Mouse (Mus musculus): ENCODE results near the gene Fbxw14.
"Not testable (repeated sequence)": the region's sequence is repeated elsewhere in the genome, so short reads cannot be mapped to it uniquely, and the experiment has no call there.

The Fbxw14 gene

DNA sequence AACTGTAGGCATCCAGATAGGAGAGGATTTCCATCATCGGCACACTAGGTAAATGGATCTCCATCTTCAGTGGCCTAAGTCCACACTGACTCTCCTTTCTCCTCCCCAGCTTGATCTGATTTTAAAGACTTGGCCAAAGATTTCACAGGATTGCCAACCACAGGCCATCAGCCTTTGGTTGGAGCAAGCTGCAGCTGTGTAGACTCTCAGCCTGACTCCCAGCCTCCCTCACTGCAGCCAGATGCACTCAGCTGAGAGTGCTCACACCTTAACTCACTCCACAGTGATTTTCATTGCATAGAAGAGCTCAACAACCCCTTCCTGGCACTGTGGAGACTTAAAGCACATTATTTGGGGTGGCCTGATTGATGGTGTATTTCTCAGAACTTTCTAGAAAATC, at the start of gene Fbxw14:
Fbxw14 (minus strand) TSS at position 101 of the 400 bp plus-strand sequence.
- not testable (repeated sequence) for DNase-seq (ENCODE audit: low spot score)

DNA sequence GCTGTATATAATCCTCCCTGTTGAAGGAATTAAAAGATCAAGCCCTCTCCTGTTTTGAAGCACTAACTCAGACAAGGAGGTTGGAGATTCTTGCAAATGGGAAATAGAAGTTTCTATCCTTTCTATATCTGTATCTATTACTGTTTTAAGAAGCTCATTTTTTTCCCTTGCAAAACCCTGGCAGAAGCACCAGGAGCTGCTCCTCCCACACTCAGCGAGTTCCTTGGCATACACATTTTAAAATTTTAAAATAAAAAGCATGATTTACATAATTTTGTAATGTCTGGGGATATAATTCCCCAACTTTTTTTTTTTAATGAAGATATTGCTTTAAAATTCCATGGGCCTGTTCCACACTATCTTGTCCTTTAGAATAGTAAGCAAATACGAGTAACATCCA, 24.4 kb downstream of the Fbxw14 start:
- no peak for DNase-seq (ENCODE audit: low spot score)

DNA sequence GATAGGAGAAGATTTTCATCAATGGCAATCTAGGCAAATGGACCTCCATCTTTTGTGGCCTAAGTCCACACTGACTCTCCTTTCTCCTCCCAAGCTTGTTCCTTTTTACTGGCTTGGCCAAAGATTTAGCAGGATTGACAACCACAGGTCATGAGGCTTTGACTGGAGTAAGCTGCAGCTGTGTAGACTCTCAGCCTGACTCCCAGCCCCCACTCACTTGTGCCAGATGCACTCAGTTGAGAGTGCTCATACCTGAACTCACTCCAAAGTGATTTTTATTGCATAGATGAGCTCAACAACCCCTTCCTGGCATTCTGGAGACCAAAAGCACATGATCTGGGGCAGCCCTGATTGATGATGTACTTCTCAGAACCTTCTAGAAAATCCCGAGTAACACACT, 52.8 kb downstream of the Fbxw14 start, which contains the start of gene Fbxw20:
Fbxw20 (minus strand) TSS at position 101 of the 400 bp plus-strand sequence.
- no peak for DNase-seq (ENCODE audit: low spot score)
